Mouse (Mus musculus): ENCODE results near the gene Lrmda.

The Lrmda gene

DNA sequence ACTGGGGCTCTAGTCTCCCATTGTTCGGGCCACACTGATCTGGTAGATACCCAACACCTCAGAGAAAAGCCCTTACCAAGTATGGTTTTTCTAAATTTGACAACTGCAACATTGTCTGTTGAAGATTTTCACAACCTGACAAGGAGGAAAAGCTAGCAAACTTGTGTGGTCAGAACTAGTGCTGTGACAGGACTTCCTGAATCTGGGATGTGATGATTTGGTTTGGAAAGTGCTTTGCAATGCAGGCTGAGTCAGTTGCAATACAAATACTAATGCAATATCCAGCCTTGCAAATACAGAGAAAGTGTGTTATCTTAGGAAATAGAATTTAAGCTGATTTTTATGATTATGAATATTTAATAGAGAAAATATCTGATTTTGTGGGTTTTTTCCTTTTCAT is 357.6 kb downstream of the Lrmda start:
- in situ Hi-C loops (cut with MboI; ENCODE audit: low pct_unique_long_range_greater_than_20kb in 1 of 2, low sequenced_read_pairs in 2 of 2, unreplicated experiment in 1 of 2) = no loop called here

DNA sequence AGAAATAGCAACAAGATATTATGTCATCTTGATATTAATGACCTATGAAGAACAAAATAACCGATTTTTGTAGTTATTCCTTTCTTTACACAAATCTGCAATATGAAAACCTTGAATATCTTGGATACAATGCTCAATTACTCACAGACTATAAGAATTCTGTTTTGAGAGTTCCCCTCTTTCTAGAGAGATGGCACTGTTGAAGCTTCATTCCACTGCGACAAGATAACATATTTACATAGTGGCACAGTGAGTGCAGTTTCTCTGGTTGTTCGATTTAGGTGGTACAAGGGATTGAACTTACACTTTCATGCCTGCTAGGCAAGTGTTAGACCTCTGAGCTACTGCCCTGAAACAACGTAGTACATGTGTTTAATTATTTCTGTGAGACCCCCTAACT is 362.6 kb downstream of the Lrmda start:
- in situ Hi-C loops (cut with MboI; ENCODE audit: low pct_unique_long_range_greater_than_20kb in 1 of 2, low sequenced_read_pairs in 2 of 2, unreplicated experiment in 1 of 2) = no loop called here

DNA sequence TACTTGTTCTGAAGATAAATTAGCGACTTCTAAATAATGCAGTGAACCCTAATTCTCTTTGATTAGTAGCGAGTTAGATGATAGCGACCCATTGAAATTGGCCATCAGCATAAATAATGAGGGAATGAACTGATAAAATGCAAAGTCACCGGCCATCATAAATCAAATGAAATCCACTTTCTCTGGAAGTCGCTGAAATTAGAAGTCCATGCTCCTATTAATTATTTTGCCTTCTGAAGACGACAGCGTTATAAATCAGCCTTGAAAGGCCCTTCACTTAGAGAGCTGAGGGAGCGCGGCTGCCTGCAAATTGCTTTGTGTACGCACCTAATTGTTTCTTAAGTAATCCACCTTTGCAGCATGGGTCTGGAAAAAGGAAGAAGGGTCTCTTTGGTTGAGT is 374.1 kb downstream of the Lrmda start:
- in situ Hi-C loops (cut with MboI; ENCODE audit: low pct_unique_long_range_greater_than_20kb in 1 of 2, low sequenced_read_pairs in 2 of 2, unreplicated experiment in 1 of 2) = no loop called here

DNA sequence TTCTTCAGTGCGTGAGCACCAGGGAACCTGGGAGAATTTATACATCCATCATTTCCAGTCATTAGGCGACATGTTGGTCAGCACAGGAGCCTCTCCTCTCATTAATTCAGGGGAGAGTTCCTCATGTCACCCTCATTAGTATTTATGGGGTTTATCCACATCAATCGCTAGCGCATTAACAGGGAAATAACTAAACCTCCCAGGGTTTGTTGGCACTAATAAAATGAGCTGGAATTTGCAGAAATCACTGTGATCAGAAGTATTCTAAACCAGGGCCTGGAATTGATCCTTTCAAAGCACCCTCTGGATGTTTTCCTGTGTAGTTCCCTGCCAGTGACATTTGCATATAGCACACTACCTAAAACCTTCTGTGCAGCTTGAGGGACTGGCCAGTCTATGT is 382.9 kb downstream of the Lrmda start:
- in situ Hi-C loops (cut with MboI; ENCODE audit: low pct_unique_long_range_greater_than_20kb in 1 of 2, low sequenced_read_pairs in 2 of 2, unreplicated experiment in 1 of 2) = no loop called here

DNA sequence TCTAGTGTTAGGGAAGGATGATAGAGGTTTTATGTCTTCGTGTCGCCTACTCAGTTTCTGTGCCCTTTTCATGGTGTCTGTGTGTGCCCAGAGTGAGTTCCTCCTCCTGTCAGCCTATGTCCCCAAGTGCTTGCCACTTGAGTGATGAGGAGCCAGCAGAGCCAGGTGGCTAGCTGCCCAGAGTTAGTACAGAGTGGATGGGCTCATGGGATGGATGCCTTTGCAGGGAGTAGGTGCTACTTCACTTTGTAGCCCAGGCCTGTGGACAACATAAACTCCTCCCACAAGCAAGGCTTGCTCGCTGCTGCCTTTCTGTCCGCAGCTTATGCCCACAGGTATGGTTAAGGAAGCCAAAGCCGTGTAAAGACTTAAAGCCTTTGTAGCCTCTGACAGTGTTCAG is 387.1 kb downstream of the Lrmda start:
- in situ Hi-C loops (cut with MboI; ENCODE audit: low pct_unique_long_range_greater_than_20kb in 1 of 2, low sequenced_read_pairs in 2 of 2, unreplicated experiment in 1 of 2) = no loop called here

DNA sequence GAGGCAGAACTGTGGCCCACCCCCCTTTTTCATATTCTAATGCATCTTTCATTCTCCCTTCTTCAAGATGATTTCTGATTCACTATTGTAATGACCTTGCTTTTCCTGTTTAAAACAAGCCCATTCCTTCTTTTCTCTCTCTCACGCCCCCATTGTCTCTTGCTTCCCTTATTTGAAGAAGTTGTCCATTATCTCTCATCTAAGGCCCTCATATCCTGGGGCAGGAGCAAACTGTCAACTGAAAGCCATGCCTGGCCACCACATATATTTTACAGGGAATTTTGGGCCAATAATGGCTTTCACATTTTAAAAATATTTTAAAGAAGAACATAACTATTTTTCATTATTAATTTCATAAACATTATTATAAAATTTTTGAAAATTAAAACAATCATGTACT is 391.3 kb downstream of the Lrmda start:
- in situ Hi-C loops (cut with MboI; ENCODE audit: low pct_unique_long_range_greater_than_20kb in 1 of 2, low sequenced_read_pairs in 2 of 2, unreplicated experiment in 1 of 2) = no loop called here

DNA sequence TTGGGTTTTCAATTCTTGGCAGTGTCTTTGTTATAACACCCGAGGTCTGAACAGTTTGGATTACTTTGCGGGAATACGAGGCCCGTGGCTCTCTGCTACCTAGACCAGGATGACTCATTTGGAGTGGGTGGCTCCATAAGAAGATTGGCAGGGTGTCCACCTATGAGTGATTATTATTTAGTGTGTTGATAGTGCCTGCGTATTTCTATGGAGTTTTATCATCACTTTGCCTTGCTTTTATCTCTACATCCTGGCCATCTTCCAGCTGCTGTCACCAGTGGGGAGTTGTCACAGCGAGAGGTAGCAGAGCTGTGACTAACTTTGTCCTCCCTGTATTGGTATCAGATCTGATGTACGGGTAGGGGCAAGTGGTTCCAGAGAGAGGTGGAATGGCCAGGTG is 393.7 kb downstream of the Lrmda start:
- in situ Hi-C loops (cut with MboI; ENCODE audit: low pct_unique_long_range_greater_than_20kb in 1 of 2, low sequenced_read_pairs in 2 of 2, unreplicated experiment in 1 of 2) = no loop called here

DNA sequence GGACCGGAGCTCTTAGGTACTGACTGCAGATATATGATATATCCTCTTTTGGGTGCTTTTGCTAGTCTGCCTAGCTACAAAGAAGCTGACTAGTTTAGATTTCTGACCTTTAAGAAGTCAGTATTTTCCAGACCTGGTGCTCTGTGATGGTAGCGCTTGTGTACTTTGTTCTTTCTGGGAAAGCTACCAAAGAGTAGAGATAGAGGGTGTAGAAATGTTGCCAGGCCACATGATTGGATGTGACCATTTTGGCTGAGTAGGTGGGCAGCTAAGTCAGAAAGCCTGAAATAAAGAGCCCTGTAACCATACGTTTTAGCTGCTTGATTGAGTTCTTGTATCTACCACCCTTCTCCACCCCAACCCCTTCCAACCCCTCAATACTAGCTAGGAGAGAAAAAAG is 398.2 kb downstream of the Lrmda start:
- in situ Hi-C loops (cut with MboI; ENCODE audit: low pct_unique_long_range_greater_than_20kb in 1 of 2, low sequenced_read_pairs in 2 of 2, unreplicated experiment in 1 of 2) = no loop called here

DNA sequence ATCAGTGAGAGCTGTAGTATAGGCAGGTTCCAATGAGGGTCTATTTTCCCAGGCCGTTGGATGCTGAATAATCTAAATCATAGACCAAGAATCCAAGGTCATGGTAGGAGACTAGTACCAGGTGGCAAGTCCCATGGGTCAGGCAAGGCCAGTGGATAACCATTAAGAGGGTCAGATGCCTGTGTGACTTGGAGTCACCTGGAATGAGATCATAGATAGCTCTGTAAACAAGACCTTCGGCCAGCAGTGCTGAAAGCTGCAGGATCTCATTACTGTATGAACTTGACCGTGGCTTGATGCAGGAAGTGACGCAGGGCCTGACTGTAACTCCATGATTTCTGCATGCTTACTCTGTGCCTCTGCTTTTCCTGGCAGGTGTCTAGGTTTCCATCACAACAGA is 402.2 kb downstream of the Lrmda start:
- in situ Hi-C loops (cut with MboI; ENCODE audit: low pct_unique_long_range_greater_than_20kb in 1 of 2, low sequenced_read_pairs in 2 of 2, unreplicated experiment in 1 of 2) = no loop called here

DNA sequence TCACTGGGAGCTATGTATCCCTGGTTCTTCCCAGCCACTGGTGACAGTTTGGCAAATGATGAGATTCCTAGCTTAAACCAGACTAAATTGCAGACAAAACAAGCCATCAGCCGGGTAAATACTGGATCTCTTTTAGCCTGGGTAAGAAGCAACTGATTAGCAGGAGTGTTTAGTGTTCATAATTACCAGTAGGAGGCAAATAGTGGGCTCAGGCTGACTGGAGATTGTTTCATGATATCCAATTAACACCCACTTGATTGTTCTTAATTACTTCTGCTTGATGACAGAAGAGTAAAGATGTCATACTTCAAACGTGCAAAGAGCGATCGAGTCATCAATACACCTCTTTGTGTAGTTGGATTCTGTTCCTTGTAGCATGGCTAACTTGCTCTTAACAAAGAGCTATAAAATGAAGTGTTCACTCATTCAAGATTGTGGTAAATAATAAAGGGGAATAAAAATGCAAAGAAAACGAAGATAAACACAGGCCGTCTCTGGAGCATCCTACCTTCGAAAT is 405.6 kb downstream of the Lrmda start:
- in situ Hi-C loops (cut with MboI; ENCODE audit: low pct_unique_long_range_greater_than_20kb in 1 of 2, low sequenced_read_pairs in 2 of 2, unreplicated experiment in 1 of 2) = loop anchor here in 1 of 2 experiments (25.0 kb wide), 2 partner anchors 88 to 463 kb away; no protein-coding TSS in a partner anchor

DNA sequence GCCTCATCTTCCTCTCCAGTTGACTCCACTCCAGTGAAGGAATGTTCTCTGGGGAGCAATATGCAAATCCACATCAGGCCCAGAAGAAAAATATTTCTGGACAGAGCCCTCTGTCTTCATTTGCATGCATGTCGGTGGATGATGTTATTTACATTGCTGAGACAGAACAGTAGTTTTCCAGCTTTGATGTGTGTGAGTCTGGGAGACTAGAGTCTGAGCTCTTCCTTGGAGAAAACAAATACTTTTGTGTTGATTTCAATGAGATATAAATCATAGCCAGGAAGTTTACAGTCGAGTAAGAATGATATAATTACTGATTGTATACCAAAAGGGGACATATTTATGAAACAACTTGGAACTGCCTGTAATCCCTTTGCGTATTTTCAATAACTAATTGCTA is 415.9 kb downstream of the Lrmda start:
- in situ Hi-C loops (cut with MboI; ENCODE audit: low pct_unique_long_range_greater_than_20kb in 1 of 2, low sequenced_read_pairs in 2 of 2, unreplicated experiment in 1 of 2) = loop anchor here in 1 of 2 experiments (25.0 kb wide), 2 partner anchors 98 to 473 kb away; no protein-coding TSS in a partner anchor

DNA sequence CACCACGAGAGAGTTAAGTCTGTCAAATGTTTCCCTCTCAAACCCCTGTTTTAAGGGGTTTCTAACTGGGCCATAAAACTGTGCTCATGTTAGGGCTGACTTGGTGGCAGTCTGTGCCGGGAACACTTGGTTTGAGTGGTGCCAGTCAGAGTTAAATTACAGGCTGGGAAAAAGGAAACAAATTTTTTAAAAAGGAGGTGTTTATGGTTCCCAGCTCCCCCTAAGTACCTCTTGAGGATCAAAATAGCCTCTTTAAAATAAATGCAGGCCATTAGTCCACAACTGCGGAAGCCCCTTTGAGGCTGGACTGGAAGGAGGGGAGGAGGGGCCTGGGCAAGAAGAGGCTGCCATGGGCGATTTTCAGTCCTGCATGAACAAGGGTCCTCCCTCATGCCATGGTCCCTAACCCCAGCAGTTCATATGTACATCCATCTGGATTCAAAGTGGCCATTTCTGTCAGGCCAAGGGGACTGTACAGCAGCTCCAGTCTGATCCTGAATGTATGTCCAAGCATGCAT is 416.4 kb downstream of the Lrmda start:
- in situ Hi-C loops (cut with MboI; ENCODE audit: low pct_unique_long_range_greater_than_20kb in 1 of 2, low sequenced_read_pairs in 2 of 2, unreplicated experiment in 1 of 2) = loop anchor here in 1 of 2 experiments (25.0 kb wide), 2 partner anchors 99 to 474 kb away; no protein-coding TSS in a partner anchor

DNA sequence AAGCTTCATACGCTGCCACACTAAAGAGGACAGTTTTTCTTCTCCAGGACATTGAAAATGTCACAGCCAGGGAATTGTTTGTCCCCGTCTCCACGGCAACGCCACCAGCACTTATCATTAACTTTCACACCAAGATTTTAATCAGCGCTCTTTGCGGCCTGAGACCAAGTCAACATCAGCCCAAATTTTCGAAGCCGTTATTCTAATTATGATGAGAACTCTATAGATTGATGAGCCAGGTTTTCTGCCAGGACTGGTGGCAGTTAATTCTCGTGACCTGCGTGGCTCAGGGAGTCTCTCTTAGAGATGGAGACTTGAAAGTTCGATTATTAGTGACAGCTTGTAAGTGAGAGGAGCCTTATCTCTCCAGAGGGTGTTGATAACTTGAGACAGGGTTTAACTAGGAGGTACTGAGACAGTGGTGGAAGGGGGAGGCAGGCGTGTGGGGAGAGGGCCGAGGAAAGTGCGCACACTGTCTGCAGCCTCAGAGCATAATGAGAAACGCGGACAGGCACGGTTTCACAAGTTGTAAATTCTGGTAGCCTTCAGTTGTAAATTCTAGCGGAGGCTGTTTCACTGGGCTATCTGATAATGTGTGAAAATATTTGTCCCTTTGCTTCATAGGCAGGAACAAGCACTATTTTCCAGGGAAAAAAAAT is 421.0 kb downstream of the Lrmda start:
- in situ Hi-C loops (cut with MboI; ENCODE audit: low pct_unique_long_range_greater_than_20kb in 1 of 2, low sequenced_read_pairs in 2 of 2, unreplicated experiment in 1 of 2) = loop anchor here in 1 of 2 experiments (25.0 kb wide), 2 partner anchors 103 to 478 kb away; no protein-coding TSS in a partner anchor

DNA sequence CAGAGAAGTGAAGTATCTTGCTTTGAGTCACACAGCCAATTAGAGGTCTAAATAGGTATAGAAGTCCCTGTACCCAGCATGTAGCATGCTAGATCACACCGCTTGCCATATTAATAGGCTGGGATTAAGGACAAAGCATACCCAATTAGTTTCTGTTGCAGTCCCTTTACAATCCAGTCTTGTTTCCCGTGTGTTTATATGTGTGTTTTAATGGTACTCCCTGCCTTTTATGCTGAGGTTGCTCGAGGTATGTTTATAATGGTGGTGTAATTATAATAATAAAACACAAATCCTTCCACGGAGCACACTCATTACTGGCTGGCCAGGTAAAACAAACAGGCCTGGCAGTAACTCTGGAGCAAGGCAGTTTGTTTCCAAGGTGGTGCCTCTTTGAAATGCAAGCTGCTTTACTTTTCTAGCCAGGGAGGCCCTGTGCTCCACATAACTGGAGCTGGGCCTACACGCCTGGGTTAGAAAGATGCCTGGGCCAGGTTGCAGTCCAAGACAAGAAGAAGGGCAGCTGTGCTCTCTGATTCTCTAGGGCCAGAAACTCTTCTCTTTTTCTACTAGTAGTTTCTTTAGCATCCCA is 422.4 kb downstream of the Lrmda start:
- in situ Hi-C loops (cut with MboI; ENCODE audit: low pct_unique_long_range_greater_than_20kb in 1 of 2, low sequenced_read_pairs in 2 of 2, unreplicated experiment in 1 of 2) = loop anchor here in 1 of 2 experiments (25.0 kb wide), 2 partner anchors 105 to 480 kb away; no protein-coding TSS in a partner anchor

DNA sequence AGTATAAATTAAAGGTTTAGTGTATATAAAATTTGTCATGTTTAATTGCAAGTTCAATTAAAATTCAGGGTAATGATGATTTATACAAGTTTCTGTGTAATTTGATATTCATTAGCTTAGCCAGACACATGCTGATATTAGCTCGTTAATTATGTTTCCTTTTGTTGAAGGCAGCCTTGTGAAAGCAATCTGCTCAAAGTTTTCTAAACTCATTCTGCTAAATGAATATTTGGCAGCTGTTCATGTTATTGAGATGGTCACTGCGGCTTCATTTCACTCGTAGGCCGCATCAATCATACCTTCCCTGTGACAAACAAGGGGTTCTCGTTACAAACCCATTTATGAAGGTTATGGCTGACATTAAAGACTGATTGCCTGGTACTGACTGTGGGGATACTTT is 423.2 kb downstream of the Lrmda start:
- in situ Hi-C loops (cut with MboI; ENCODE audit: low pct_unique_long_range_greater_than_20kb in 1 of 2, low sequenced_read_pairs in 2 of 2, unreplicated experiment in 1 of 2) = loop anchor here in 1 of 2 experiments (25.0 kb wide), 2 partner anchors 105 to 480 kb away; no protein-coding TSS in a partner anchor

DNA sequence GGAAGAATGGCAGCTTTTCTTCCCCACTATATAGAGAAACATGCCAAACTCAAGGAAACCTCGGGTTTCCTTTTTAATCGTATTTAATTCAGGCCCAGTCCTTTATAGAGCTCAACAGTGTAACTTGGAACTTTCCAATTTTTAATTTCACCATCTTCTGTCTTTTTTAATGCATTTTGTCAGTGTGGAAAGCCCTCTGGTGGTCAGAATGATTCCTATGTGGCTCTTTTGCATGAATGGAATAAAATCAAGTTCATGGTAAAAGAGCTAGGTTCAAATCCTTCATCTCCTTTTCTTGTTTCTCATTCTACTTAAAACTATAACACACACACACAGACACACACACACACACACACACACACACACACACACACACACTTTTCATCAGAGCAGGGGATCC is 425.0 kb downstream of the Lrmda start:
- in situ Hi-C loops (cut with MboI; ENCODE audit: low pct_unique_long_range_greater_than_20kb in 1 of 2, low sequenced_read_pairs in 2 of 2, unreplicated experiment in 1 of 2) = loop anchor here in 1 of 2 experiments (25.0 kb wide), 2 partner anchors 107 to 482 kb away; no protein-coding TSS in a partner anchor

DNA sequence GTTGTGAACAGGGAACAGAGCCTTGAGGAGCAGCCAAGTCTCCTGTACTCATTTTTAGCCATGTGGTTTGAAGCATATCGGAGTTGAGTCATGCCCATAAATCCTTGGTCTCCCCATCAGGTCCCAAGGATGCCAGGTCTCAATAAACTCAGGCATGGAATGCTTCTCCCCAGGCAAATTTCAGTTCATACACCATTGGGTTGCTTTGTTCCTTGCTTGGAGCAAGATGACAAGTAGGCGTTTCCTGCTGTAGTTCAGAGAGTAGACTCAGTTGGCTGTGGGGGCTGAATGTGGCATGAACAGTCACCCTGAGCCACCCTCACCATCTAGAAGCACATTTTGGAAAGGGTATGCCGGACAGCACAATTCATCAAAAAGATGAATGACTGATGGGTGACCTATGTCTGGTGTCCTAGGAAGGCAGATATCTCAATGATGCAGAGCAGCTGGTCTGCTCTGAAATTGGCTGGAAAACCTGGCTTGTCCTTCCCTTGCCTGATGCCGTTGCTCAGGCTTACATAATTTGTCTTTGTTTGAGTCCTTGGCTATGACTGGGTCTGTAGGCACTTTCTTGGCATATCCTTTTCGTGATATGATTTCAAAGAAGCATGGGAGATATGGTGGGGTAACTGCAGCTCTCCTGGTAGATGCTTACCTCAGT is 425.8 kb downstream of the Lrmda start:
- in situ Hi-C loops (cut with MboI; ENCODE audit: low pct_unique_long_range_greater_than_20kb in 1 of 2, low sequenced_read_pairs in 2 of 2, unreplicated experiment in 1 of 2) = loop anchor here in 1 of 2 experiments (25.0 kb wide), 2 partner anchors 108 to 483 kb away; no protein-coding TSS in a partner anchor

DNA sequence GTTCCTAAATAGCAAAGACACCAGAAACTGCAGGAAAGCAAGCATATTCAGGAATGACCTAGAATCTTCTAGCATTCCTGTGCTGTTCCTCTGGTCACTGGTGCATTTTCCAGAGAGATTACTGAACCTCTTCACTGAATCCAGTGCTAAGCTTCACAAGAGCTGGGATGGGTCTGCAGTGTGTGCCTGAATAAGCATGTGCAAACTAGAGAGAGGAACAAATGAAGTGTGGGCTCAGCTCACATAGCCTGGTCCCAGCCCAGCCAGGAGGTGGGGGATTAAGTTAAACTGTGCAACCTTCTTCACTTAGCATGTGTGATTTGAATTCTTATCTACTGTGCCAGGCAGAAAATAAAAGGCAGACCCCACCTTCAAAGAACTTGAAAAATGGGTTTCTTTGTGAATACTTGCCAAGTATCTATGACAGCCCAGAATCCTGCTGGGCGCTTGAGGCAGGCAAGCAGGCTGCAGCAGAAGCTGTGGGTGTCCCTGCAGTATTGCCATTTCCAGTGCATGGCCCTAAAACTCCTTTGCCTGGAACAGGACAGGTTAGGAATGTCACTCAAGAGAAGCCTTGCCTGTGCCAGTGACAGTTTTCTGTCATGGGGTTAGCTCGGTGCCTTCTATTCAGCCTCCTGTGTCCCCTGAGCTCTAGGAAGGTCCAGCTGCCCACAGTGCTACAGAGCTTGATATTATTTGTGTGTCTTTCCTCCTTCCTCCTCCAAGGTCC is 426.5 kb downstream of the Lrmda start:
- in situ Hi-C loops (cut with MboI; ENCODE audit: low pct_unique_long_range_greater_than_20kb in 1 of 2, low sequenced_read_pairs in 2 of 2, unreplicated experiment in 1 of 2) = loop anchor here in 1 of 2 experiments (25.0 kb wide), 2 partner anchors 109 to 484 kb away; no protein-coding TSS in a partner anchor
